Mouse (Mus musculus): Measurements from ENCODE around the gene Snap91.

GRCm38 (mm10) chr9:86851689-86852088 lies 28.8 kb downstream of the Snap91 start:
- TF ChIP-seq CTCF (IDR thresholded peaks at IDR 0.05) (no peak), EP300 (IDR thresholded peaks at IDR 0.05) (no peak)

Data from lung, postnatal 0 days (tissue).